In genomic region chr11:31949331-31949785, GRCm38 (mm10) we compare ENCODE assay signal across 8 mouse cellular contexts. TPM values are rescaled to one million over a fixed set of nuclear protein-coding genes. Genes with fewer than 3 reads are reported as not detected.
DNase-seq lines count a peak whose midpoint lies in the region; ATAC-seq and TF ChIP-seq lines count a peak whose summit lies in the region.

No protein-coding gene starts in this region.

- DNase-seq in ES-E14 (ENCODE audit: low read depth, low spot score) = peak; percentile 76
- DNase-seq in brain, adult 2 months (ENCODE audit: low read depth, low spot score) = peak; percentile 90
- peak; percentile 72 to 80 for DNase-seq in heart, postnatal 36 days
- peak; percentile 79 for DNase-seq in layer of hippocampus, adult 11-12 months (ENCODE audit: low spot score)
- peak; percentile 46 for DNase-seq in lung, adult 2 months
- peak; percentile 54 to 82 for DNase-seq in thymus, postnatal 10 days (ENCODE audit: low spot score in 2 of 2)

- peak; percentile 83 for ATAC-seq in erythroblast, adult 5-6 weeks (replicated peaks; ENCODE audit: low FRiP score, poor library complexity, severe bottlenecking)
- peak; percentile 56 for ATAC-seq in neutrophil, adult 5-6 weeks (ENCODE audit: extremely low read depth, insufficient number of reproducible peaks, low FRiP score, poor library complexity, severe bottlenecking)

- H3K4me3 ChIP-seq in ES-E14 (ENCODE audit: insufficient read depth in 1 of 2, low read depth in 1 of 2, low read length in 2 of 2, poor library complexity in 1 of 2, severe bottlenecking in 1 of 2) = peak overlapping the region; percentile 40 to 88
- peak overlapping the region; percentile 63 for H3K4me3 ChIP-seq in lung, adult 2 months (replicated peaks; ENCODE audit: extremely low read depth, low read depth, low read length)

- peak; percentile 38; the same call in 1 of the 2 replicates for TF ChIP-seq CTCF in lung, adult 2 months (IDR thresholded peaks at IDR 0.05; ENCODE audit: insufficient read depth, low read length)

- H3K9me3 ChIP-seq in ES-E14 (ENCODE audit: control insufficient read depth, insufficient read depth, low read depth, low read length) = no peaks in the 10 kb centered on the region

- H3K27ac ChIP-seq in ES-E14 (ENCODE audit: insufficient read depth, low read depth, low read length, poor library complexity, severe bottlenecking) = no peak overlapping the region

- in situ Hi-C loops in ES-E14 (cut with MboI; ENCODE audit: low sequenced_read_pairs in 2 of 2, unreplicated experiment in 2 of 2) = loop anchor here in 1 of 2 experiments (5.0 kb wide), 1 partner anchor 272 kb away; no protein-coding TSS in a partner anchor

- peak overlapping the region; percentile 7; the same call in 1 of the 2 replicates for H3K9ac ChIP-seq in ES-E14 (ENCODE audit: insufficient read depth, low read depth, low read length, poor library complexity, severe bottlenecking)

- under 1% methylated on average over 17 of the region's 17 CpGs for WGBS in lung, adult 2 months

- H3K4me1 ChIP-seq in ES-E14 (ENCODE audit: control insufficient read depth in 2 of 2, insufficient read depth in 2 of 2, low read length in 2 of 2, poor library complexity in 1 of 2) = peaks cover 0 to 6% of the 10 kb centered on the region in 2 experiments; a peak in 1 of 4 replicates
- no peaks in the 10 kb centered on the region; the same call in 1 of the 2 replicates for H3K4me1 ChIP-seq in lung, adult 2 months (ENCODE audit: control insufficient read depth, insufficient read depth, low read length)

- H3K36me3 ChIP-seq in ES-E14 (ENCODE audit: control insufficient read depth, insufficient read depth, low read length, poor library complexity, severe bottlenecking) = no peaks in the 10 kb centered on the region

- no peak for TF ChIP-seq POLR2A in lung, adult 2 months (IDR thresholded peaks at IDR 0.05; ENCODE audit: borderline replicate concordance, extremely low read depth, low read depth, low read length)

- intact Hi-C loops in heart, postnatal 36 days (cut with DNase I) = loop anchor here (1.0 kb wide), 2 partner anchors 79 to 274 kb away; no protein-coding TSS in a partner anchor

TF ChIP-seq in ES-E14, 5 proteins besides CTCF, POLR2A, EP300 and RAD21:
- TF ChIP-seq MAFK (IDR thresholded peaks at IDR 0.05; ENCODE audit: insufficient read depth, low read depth, low read length) (no peak), ZC3H11A (IDR thresholded peaks at IDR 0.05; ENCODE audit: borderline replicate concordance, low read depth, low read length) (peak; percentile 46; the same call in 1 of the 2 replicates), ZNF384 (IDR thresholded peaks at IDR 0.05; ENCODE audit: low read depth, low read length) (peak; percentile 93)
TF ChIP-seq in ES-E14: peak in this region for 2.

RNA-seq across cellular contexts. Expression of gene 4930524B15Rik, which starts 16.0 kb away (rescaled TPM):
- 0.58 and 1.3 TPM in 2 replicates for total RNA-seq in ES-E14 (2012; rRNA removed)
- not detected in 2 replicates for total RNA-seq in erythroblast, adult 5-6 weeks (2015; ENCODE audit: low replicate concordance)
- total RNA-seq in erythroblast, adult 5-6 weeks (2017; ENCODE audit: low replicate concordance) = not detected in 2 replicates
- total RNA-seq in heart, postnatal 36 days (2021) = not detected
- polyA plus RNA-seq in lung, adult 2 months (2012; rRNA removed) = 0.05 and 0.06 TPM in 2 replicates
- not detected in 2 replicates for total RNA-seq in neutrophil, adult 5-6 weeks (2017)

RNA-seq across cellular contexts. Expression of gene Nsg2, which starts 50.9 kb away (rescaled TPM):
- 1.3 and 2.1 TPM in 2 replicates for total RNA-seq in ES-E14 (2012; rRNA removed)
- total RNA-seq in erythroblast, adult 5-6 weeks (2015; ENCODE audit: low replicate concordance) = not detected in 2 replicates
- total RNA-seq in erythroblast, adult 5-6 weeks (2017; ENCODE audit: low replicate concordance) = not detected in 2 replicates
- 1 to 10 TPM in 1 of 2 experiments, under 1 TPM in 1; 0.68 to 1.1 TPM for total RNA-seq in heart, postnatal 36 days (2021)
- polyA plus RNA-seq in lung, adult 2 months (2012; rRNA removed) = 1.2 and 1.7 TPM in 2 replicates
- total RNA-seq in neutrophil, adult 5-6 weeks (2017) = 17.0 and 23.7 TPM in 2 replicates
